Mouse (Mus musculus): ENCODE data around the gene Lyve1. TPM values are rescaled to one million over a fixed set of nuclear protein-coding genes. Genes with fewer than 3 reads are reported as not detected.

Gene Lyve1
- polyA plus RNA-seq, 1 experiment from 2014 or later, result 17.4 TPM

DNA sequence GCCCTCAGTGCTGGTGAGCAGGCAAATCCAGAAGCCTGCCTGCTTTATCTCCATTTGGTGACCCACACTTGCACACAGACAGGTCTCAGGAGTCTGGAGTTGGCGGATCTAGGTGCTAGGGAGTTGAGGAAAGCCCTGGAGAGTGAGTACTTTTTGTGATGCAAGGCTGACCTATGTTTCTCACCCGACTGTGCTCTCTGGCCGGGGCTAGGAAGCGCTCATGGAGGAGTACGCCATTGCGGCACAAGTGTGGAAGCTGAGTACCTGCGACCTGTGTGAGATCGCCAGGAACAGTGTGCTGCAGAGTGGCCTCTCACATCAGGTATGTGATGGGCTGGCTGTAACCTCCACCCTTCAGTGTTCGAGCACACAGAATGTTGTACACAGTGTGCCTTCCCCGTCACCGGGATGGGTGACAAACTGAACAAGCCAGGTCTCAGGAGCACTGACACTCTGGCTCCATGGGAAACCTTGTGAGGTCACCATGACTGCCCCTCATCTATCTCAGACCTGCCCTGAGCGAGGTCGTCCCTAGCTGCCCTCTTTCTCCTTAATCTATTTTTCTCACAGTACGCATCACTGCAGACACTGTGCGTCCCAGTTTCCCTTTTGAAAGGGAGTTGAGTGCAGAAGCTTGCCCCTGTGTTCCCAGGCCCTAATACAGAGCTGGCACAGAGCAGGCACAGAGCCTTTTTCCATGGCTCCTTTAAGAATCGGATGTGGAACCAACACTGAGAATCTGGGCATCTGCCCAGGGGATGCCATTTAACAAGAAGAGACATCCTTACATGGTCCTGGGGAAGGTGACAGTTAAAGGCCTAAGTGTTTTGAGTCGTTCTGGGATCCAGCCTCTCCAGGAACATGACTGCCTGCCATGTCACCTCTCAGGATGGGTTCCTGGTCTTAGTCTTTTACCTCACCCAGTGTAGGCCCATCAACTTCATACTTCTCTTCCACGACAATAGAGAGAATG lies 53.2 kb downstream of the Lyve1 start:
- H3K4me2 ChIP-seq (ENCODE audit: low read depth, low read length), result no peak overlapping the region
- H3K4me3 ChIP-seq (replicated peaks; ENCODE audit: low read length), result no peak overlapping the region
- H3K9me3 ChIP-seq (replicated peaks; ENCODE audit: control insufficient read depth, low read length), result no peaks in the 10 kb centered on the region
- WGBS, result 82% methylated on average over 18 of the region's 18 CpGs
- no peak overlapping the region; the same call in 1 of the 2 replicates for H3K27ac ChIP-seq (ENCODE audit: low read length)
- H3K36me3 ChIP-seq (ENCODE audit: control insufficient read depth, insufficient read depth, low read length), result 0 out of 2 replicates have a peak, but pooled peaks cover 5% of the 10 kb centered on the region
- H3K9ac ChIP-seq (ENCODE audit: low read length), result no peak overlapping the region
- H3K4me1 ChIP-seq (ENCODE audit: control insufficient read depth, insufficient read depth, low read length), result no peaks in the 10 kb centered on the region
- no peak for ATAC-seq (ENCODE audit: insufficient read depth, low FRiP score)
- H3K27me3 ChIP-seq (ENCODE audit: control insufficient read depth, insufficient read depth, low read length), result no peaks in the 10 kb centered on the region

DNA sequence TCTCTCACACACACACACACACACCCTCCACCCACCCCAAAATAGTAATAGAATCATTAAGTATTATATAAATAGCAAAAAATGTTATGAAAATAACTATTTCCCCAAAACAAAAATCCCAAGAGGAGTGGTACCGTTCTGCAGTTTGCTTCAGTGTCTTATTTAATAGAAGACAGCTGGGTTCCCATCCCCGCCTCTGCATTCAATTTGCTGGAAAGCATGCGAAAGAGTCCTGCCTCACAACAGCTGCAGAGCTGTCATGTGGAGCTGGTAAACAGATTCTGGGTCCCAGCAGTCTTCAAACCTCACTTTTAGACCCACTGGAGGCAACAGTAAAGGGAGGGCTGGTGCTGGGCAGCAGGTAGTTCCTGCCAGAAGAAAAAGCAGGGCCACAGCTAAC lies 54.1 kb downstream of the Lyve1 start:
- no peak for ATAC-seq (ENCODE audit: insufficient read depth, low FRiP score)
- H3K9me3 ChIP-seq (replicated peaks; ENCODE audit: control insufficient read depth, low read length), result no peaks in the 10 kb centered on the region
- H3K9ac ChIP-seq (ENCODE audit: low read length), result no peak overlapping the region
- no peak overlapping the region for H3K4me3 ChIP-seq (replicated peaks; ENCODE audit: low read length)
- no peaks in the 10 kb centered on the region for H3K27me3 ChIP-seq (ENCODE audit: control insufficient read depth, insufficient read depth, low read length)
- no peak overlapping the region; the same call in 1 of the 2 replicates for H3K27ac ChIP-seq (ENCODE audit: low read length)
- H3K36me3 ChIP-seq (ENCODE audit: control insufficient read depth, insufficient read depth, low read length), result 0 out of 2 replicates have a peak, but pooled peaks cover 5% of the 10 kb centered on the region
- WGBS, result 52% methylated on average over 3 of the region's 3 CpGs
- H3K4me2 ChIP-seq (ENCODE audit: low read depth, low read length), result no peak overlapping the region
- H3K4me1 ChIP-seq (ENCODE audit: control insufficient read depth, insufficient read depth, low read length), result no peaks in the 10 kb centered on the region

DNA sequence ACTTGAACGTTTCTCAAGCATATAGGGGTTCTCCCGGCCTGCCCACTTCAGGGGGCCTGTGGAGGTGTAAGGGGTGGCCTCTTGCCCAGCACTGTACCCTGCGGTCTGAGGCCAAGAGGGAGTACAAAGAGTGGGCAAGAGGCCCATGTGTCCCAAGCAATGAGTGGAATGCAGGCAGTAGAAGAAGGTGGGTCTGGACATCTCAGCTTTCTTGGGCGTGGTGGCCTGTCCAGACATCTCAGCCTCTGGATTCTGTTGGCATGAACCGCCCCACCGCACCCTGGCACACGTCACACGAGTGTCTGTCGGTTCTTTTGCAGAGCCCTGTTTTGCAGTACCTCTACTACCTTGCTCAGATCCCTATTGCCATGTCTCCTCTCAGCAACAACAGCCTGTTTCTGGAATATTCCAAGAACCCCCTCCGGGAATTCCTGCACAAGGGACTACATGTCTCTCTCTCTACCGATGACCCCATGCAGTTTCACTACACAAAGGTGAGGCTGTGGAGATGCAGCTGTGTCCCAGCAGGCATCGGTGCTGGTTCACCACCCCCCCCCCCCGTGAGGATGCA lies 55.5 kb downstream of the Lyve1 start:
- H3K27me3 ChIP-seq (ENCODE audit: control insufficient read depth, insufficient read depth, low read length), result no peaks in the 10 kb centered on the region
- 89% methylated on average over 13 of the region's 13 CpGs for WGBS
- ATAC-seq (ENCODE audit: insufficient read depth, low FRiP score), result no peak

DNA sequence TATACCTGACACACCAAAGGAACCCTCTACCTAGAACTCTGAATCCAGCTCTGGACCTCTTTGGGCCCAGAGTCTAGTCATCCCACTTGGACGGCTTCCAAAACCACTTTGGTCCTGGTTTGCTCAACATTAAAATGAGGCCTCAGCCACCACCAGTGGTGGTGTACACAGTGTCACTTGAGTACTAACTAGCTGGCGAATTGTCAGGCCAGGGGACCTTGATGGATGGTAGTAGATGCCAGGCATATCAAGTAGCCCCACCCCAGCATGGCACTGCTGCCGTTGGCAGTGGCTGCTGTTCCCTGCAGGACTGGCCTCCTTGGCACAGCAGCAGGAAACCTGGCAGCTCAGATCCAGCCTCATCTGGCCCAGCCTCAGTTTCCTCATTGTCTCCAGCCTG lies 58.8 kb downstream of the Lyve1 start:
- no peak overlapping the region for H3K27ac ChIP-seq (ENCODE audit: low read length)
- 60% methylated on average over 3 of the region's 3 CpGs for WGBS
- H3K4me1 ChIP-seq (ENCODE audit: control insufficient read depth, insufficient read depth, low read length), result no peaks in the 10 kb centered on the region
- no peak for ATAC-seq (ENCODE audit: insufficient read depth, low FRiP score)
- no peak overlapping the region for H3K9ac ChIP-seq (ENCODE audit: low read length)
- no peak overlapping the region for H3K4me3 ChIP-seq (replicated peaks; ENCODE audit: low read length)
- H3K4me2 ChIP-seq (ENCODE audit: low read depth, low read length), result no peak overlapping the region
- H3K36me3 ChIP-seq (ENCODE audit: control insufficient read depth, insufficient read depth, low read length), result no peaks in the 10 kb centered on the region
- no peaks in the 10 kb centered on the region for H3K9me3 ChIP-seq (replicated peaks; ENCODE audit: control insufficient read depth, low read length)
- no peaks in the 10 kb centered on the region for H3K27me3 ChIP-seq (ENCODE audit: control insufficient read depth, insufficient read depth, low read length)

More for the DNA sequence above, 55.5 kb downstream of the Lyve1 start:
- no peak overlapping the region for H3K4me3 ChIP-seq (replicated peaks; ENCODE audit: low read length)
- H3K36me3 ChIP-seq (ENCODE audit: control insufficient read depth, insufficient read depth, low read length), result 0 out of 2 replicates have a peak, but pooled peaks cover 2% of the 10 kb centered on the region
- no peak overlapping the region for H3K4me2 ChIP-seq (ENCODE audit: low read depth, low read length)
- H3K9ac ChIP-seq (ENCODE audit: low read length), result no peak overlapping the region
- no peak overlapping the region for H3K27ac ChIP-seq (ENCODE audit: low read length)
- no peaks in the 10 kb centered on the region for H3K4me1 ChIP-seq (ENCODE audit: control insufficient read depth, insufficient read depth, low read length)
- no peaks in the 10 kb centered on the region for H3K9me3 ChIP-seq (replicated peaks; ENCODE audit: control insufficient read depth, low read length)

DNA sequence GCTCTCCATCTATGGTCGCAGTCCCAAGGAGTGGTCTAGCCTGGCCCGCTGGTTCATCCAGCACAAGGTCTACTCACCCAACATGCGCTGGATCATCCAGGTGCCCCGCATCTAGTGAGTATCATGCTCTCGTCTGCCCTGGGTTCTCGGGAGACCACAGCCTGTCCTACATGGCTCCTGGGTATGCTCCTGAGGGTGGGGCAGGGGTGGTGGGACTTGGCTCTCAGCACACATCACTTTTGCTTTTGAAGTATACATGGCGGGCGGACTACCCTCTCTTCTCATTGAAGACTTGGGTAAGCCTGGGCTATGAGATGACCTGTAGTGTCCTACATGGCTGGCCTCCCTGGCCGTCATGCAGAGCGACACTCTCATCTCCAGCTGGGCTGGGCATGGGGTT lies 59.9 kb downstream of the Lyve1 start:
- Histone ChIP-seq H3K4me2 (ENCODE audit: low read depth, low read length) (no peak overlapping the region), H3K9ac (ENCODE audit: low read length) (no peak overlapping the region), H3K4me3 (replicated peaks; ENCODE audit: low read length) (no peak overlapping the region), H3K36me3 (ENCODE audit: control insufficient read depth, insufficient read depth, low read length) (no peaks in the 10 kb centered on the region), H3K9me3 (replicated peaks; ENCODE audit: control insufficient read depth, low read length) (no peaks in the 10 kb centered on the region), H3K27ac (ENCODE audit: low read length) (no peak overlapping the region), H3K27me3 (ENCODE audit: control insufficient read depth, insufficient read depth, low read length) (no peaks in the 10 kb centered on the region), H3K4me1 (ENCODE audit: control insufficient read depth, insufficient read depth, low read length) (no peaks in the 10 kb centered on the region)
- no peak for ATAC-seq (ENCODE audit: insufficient read depth, low FRiP score)
- 97% methylated on average over 10 of the region's 10 CpGs for WGBS

DNA sequence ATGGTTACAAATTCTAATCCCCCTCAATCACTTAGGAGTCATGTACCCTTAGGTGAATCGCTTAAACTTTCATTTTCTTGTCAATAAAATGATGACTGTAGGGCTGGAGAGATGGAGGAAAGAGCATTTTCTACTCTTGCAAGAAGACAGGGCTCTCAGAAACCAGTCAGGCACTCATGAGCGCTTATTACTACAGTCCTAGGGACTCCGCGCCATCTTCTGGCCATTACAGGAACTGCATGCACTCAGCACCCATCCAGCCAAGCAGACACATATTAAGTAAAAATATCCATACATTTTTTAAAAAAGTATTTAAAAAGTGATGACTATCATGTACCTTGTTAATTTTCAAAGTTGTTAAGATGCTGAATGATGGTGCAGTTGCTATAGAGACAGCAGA lies 62.0 kb downstream of the Lyve1 start:
- no peak overlapping the region for H3K4me2 ChIP-seq (ENCODE audit: low read depth, low read length)
- no peaks in the 10 kb centered on the region for H3K36me3 ChIP-seq (ENCODE audit: control insufficient read depth, insufficient read depth, low read length)
- WGBS, result 1% methylated on average over 4 of the region's 4 CpGs
- H3K9ac ChIP-seq (ENCODE audit: low read length), result no peak overlapping the region
- no peaks in the 10 kb centered on the region for H3K27me3 ChIP-seq (ENCODE audit: control insufficient read depth, insufficient read depth, low read length)
- H3K9me3 ChIP-seq (replicated peaks; ENCODE audit: control insufficient read depth, low read length), result no peaks in the 10 kb centered on the region
- ATAC-seq (ENCODE audit: insufficient read depth, low FRiP score), result peak; percentile 44; the same call in 1 of the 2 replicates
- H3K4me3 ChIP-seq (replicated peaks; ENCODE audit: low read length), result no peak overlapping the region
- H3K27ac ChIP-seq (ENCODE audit: low read length), result no peak overlapping the region
- no peaks in the 10 kb centered on the region for H3K4me1 ChIP-seq (ENCODE audit: control insufficient read depth, insufficient read depth, low read length)

Small RNA genes within 50 kb of the gene (microRNA-seq; reads per million reads assigned to microRNA genes)
- not detected for gene Gm47282

Other genes with a start within 250 kb of the Lyve1 start
- gene Sbf2, start 248.3 kb downstream of the Lyve1 start, polyA plus RNA-seq (2015; fragmentation: Nextera tagmentation; extraction: Ambion mirVana), result 28.4 and 31.6 TPM in 2 replicates
- 4.1 and 4.6 TPM in 2 replicates for gene Adm, start 235.6 kb downstream of the Lyve1 start, polyA plus RNA-seq (2015; fragmentation: Nextera tagmentation; extraction: Ambion mirVana)
- gene Ampd3, start 95.0 kb downstream of the Lyve1 start, polyA plus RNA-seq (2015; fragmentation: Nextera tagmentation; extraction: Ambion mirVana), result 6.7 and 7.2 TPM in 2 replicates
- gene Rnf141, start 18.8 kb downstream of the Lyve1 start, polyA plus RNA-seq (2015; fragmentation: Nextera tagmentation; extraction: Ambion mirVana), result 42.7 and 46.5 TPM in 2 replicates
- gene Mrvi1, start 119.2 kb upstream of the Lyve1 start, polyA plus RNA-seq (2015; fragmentation: Nextera tagmentation; extraction: Ambion mirVana), result 23.1 and 26.5 TPM in 2 replicates
- 54.4 and 57.3 TPM in 2 replicates for gene Ctr9, start 165.7 kb upstream of the Lyve1 start, polyA plus RNA-seq (2015; fragmentation: Nextera tagmentation; extraction: Ambion mirVana)
- gene Eif4g2, start 219.8 kb upstream of the Lyve1 start, polyA plus RNA-seq (2015; fragmentation: Nextera tagmentation; extraction: Ambion mirVana), result 678 and 699 TPM in 2 replicates

Measured in stomach, embryonic 16.5 days (tissue).